Mouse (Mus musculus) ES-E14 (cell line): ENCODE measurements around the gene Trim54. TPM values are rescaled to one million over a fixed set of nuclear protein-coding genes. Genes with fewer than 3 reads are reported as not detected.

Source experiments
- DNase-seq: peaks from one replicate; pipeline ENCODE4 v3.0.0-alpha.2; 2013; ENCODE audit warnings: low read depth, low spot score
- H3K27ac ChIP-seq: 2 replicates; pipeline ENCODE4 v1.5.1; 2012; ENCODE audit warnings: low read depth, mild to moderate bottlenecking, low read length, moderate library complexity, mixed read lengths; ENCODE audit not compliant: poor library complexity, insufficient read depth, severe bottlenecking
- H3K36me3 ChIP-seq: 2 replicates; pipeline ENCODE4 v1.6.1; 2012; ENCODE audit warnings: mild to moderate bottlenecking, low read length, moderate library complexity, mixed read lengths; ENCODE audit not compliant: control insufficient read depth, poor library complexity, insufficient read depth, severe bottlenecking
- H3K4me1 ChIP-seq, 2 experiments: fragments of 150-350 bp in 1 of 2; sonication (generic) in 1 of 2; 2 replicates each; pipeline ENCODE4 v1.6.1; 2012; ENCODE audit warnings: low read length in 2 of 2, mild to moderate bottlenecking in 1 of 2, mixed read lengths in 1 of 2; ENCODE audit not compliant: control insufficient read depth in 2 of 2, insufficient read depth in 2 of 2, poor library complexity in 1 of 2
- H3K4me3 ChIP-seq, 2 experiments: fragments of 150-350 bp in 1 of 2; sonication (generic) in 1 of 2; 2 replicates each; pipeline ENCODE4 v1.5.1; 2012; ENCODE audit warnings: low read length in 2 of 2, low read depth in 1 of 2, mild to moderate bottlenecking in 1 of 2, mixed read lengths in 1 of 2; ENCODE audit not compliant: insufficient read depth in 1 of 2, poor library complexity in 1 of 2, severe bottlenecking in 1 of 2
- H3K9ac ChIP-seq: 2 replicates; pipeline ENCODE4 v1.6.1; 2012; ENCODE audit warnings: low read depth, mild to moderate bottlenecking, low read length, mixed read lengths; ENCODE audit not compliant: poor library complexity, insufficient read depth, severe bottlenecking
- H3K9me3 ChIP-seq: fragments of 150-350 bp; sonication (generic); 2 replicates; pipeline ENCODE4 v1.6.1; 2012; ENCODE audit warnings: low read depth, mild to moderate bottlenecking, low read length; ENCODE audit not compliant: control insufficient read depth, insufficient read depth
- CHD2 ChIP-seq: IDR thresholded peaks from 2 replicates; pipeline ENCODE4 v1.6.1; 2014; ENCODE audit warnings: mild to moderate bottlenecking, low read depth, low read length, inconsistent platforms
- HCFC1 ChIP-seq: IDR thresholded peaks from 2 replicates; pipeline ENCODE4 v1.6.1; 2012; ENCODE audit warnings: low read length, inconsistent platforms, borderline replicate concordance; ENCODE audit not compliant: insufficient read depth
- MAFK ChIP-seq: IDR thresholded peaks from 2 replicates; pipeline ENCODE4 v1.6.1; 2014; ENCODE audit warnings: mild to moderate bottlenecking, low read depth, low read length, inconsistent platforms; ENCODE audit not compliant: insufficient read depth
- ZC3H11A ChIP-seq: IDR thresholded peaks from 2 replicates; pipeline ENCODE4 v1.6.1; 2012; ENCODE audit warnings: low read depth, mild to moderate bottlenecking, inconsistent platforms, low read length, borderline replicate concordance
- ZNF384 ChIP-seq: IDR thresholded peaks from 2 replicates; pipeline ENCODE4 v1.6.1; 2012; ENCODE audit warnings: low read depth, low read length, inconsistent platforms
- in situ Hi-C, 2 experiments: fragments of 600-800 bp; cut with MboI; formaldehyde crosslinking; loops; one replicate each; pipeline ENCODE4 v1.15.1; 2025; ENCODE audit warnings: low sequenced_read_pairs in 2 of 2, inconsistent platforms in 1 of 2; ENCODE audit not compliant: unreplicated experiment in 2 of 2
- total RNA-seq: library from RNA; depleted of rRNA; stranded (reverse); fragments of 300-350 nt; gene quantifications from 2 replicates; pipeline ENCODE4 v1.2.3, GENCODE M21; 2012; rRNA removed

Gene Trim54
- 1.3 and 2.3 TPM in 2 replicates for total RNA-seq

DNA sequence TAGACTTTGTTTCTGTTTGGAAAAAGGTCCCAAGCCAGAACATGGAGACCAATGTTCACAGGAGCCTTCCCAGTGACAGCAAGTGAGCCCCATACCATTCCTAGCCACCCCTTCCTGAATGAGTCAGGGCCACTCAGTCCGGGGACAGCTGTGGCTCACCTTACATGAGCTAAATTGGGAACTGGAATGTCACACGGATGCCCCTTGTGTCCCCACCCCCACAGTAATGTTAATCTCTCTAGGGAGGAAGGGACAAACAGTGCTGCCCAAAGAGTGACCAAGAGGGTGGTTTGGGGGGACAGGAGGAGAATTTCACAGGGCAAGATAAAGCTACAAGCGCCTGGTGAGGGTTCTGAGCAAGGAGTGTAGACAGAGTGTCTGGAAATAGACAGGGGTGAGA lies at the start of gene Trim54:
TSS of gene Trim54 (plus strand) at position 359 of the 400 bp plus-strand sequence.
- Histone ChIP-seq H3K36me3 (no peaks in the 10 kb centered on the region), H3K27ac (peak within 1 kb of the TSS; percentile 51; the same call in 1 of the 2 replicates), H3K4me3 (peak within 1 kb of the TSS; percentile 62 to 67), H3K9ac (peak within 1 kb of the TSS; percentile 61; the same call in 1 of the 2 replicates), H3K4me1 (peaks cover 3 to 11% of the 10 kb centered on the region in 2 experiments; a peak in 3 of 4 replicates), H3K9me3 (no peaks in the 10 kb centered on the region)
- TF ChIP-seq ZC3H11A (no peak), ZNF384 (no peak), MAFK (no peak), CHD2 (no peak), HCFC1 (no peak)
- no peak for DNase-seq
- in situ Hi-C loops = no loop called here

DNA sequence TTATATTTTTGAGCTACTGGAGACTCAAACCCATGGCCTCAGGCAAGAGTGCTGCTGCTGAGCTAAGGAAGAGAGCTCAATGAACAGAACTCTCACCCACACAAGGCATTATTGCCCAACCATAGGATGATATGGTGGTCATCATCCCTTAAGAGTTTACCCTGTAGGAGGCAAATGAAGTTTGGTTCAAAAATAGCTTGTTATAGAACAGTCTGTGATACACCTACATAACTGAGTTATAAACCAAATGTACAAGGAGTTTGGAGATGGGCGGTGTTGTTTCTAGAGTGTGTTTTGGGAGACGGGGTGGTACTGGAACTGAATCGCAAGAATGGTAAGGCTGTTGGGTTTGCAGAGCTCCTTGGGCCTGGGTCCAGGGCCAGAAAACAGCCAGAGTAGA lies 46.7 kb upstream of the Trim54 start:
- Histone ChIP-seq H3K36me3 (peaks cover 87% of the 10 kb centered on the region), H3K9me3 (no peaks in the 10 kb centered on the region), H3K9ac (no peak overlapping the region), H3K4me3 (no peak overlapping the region), H3K27ac (no peak overlapping the region), H3K4me1 (no peaks in the 10 kb centered on the region; a peak in 1 of 4 replicates)
- TF ChIP-seq HCFC1 = no peak
- TF ChIP-seq CHD2 = no peak
- no peak for TF ChIP-seq ZNF384
- no peak for TF ChIP-seq ZC3H11A
- no peak for TF ChIP-seq MAFK
- in situ Hi-C loops = no loop called here
- no peak for DNase-seq

DNA sequence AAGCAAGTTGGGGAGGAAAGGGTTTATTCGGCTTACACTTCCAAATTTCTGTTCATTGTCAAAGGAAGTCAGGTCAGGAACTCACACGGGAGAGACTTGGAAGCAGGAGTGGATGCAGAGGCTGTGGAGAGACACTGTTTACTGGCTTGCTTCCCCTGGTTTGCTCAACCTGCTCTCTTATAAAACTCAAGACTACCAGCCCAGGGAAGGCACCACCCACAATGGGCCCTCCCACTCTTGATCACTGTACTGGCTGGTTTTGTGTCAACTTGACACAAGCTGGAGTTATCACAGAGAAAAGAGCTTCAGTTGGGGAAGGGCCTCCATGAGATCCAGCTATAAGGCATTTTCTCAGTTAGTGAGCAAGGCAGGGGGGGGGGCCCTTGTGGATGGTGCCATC lies 45.5 kb upstream of the Trim54 start:
- Histone ChIP-seq H3K27ac (no peak overlapping the region), H3K9ac (no peak overlapping the region), H3K4me3 (no peak overlapping the region), H3K9me3 (no peaks in the 10 kb centered on the region), H3K36me3 (peaks cover 91% of the 10 kb centered on the region), H3K4me1 (no peaks in the 10 kb centered on the region; a peak in 1 of 4 replicates)
- in situ Hi-C loops = no loop called here
- TF ChIP-seq ZC3H11A = no peak
- TF ChIP-seq ZNF384 = no peak
- TF ChIP-seq HCFC1 = no peak
- TF ChIP-seq MAFK = no peak
- no peak for TF ChIP-seq CHD2
- DNase-seq = no peak

DNA sequence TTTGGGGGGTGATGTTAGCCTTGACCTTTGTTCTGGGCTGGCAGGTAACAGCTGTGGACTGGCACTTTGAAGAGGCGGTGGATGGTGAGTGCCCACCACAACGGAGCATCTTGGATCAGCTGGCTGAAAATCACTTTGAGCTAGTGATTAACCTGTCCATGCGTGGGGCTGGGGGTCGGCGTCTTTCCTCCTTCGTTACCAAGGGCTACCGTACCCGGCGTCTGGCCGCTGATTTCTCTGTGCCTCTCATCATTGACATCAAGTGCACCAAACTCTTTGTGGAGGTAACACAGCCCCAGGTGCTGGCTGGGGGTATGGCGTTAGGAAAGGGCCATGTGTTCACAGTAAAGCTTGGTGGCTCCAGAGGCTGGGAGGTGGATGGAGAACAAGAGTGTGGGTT lies 44.7 kb upstream of the Trim54 start:
- no peaks in the 10 kb centered on the region for H3K9me3 ChIP-seq
- no peak overlapping the region for H3K9ac ChIP-seq
- H3K27ac ChIP-seq = no peak overlapping the region; the same call in 1 of the 2 replicates
- peaks cover 92% of the 10 kb centered on the region for H3K36me3 ChIP-seq
- no peak overlapping the region for H3K4me3 ChIP-seq
- in situ Hi-C loops = no loop called here
- no peak for DNase-seq
- TF ChIP-seq ZC3H11A (no peak), MAFK (no peak), ZNF384 (no peak), CHD2 (no peak), HCFC1 (no peak)
- H3K4me1 ChIP-seq = no peaks in the 10 kb centered on the region; a peak in 1 of 4 replicates
